Mouse (Mus musculus) heart, embryonic 16.5 days (tissue): ENCODE results near the gene Uchl1. TPM values are rescaled to one million over a fixed set of nuclear protein-coding genes. Genes with fewer than 3 reads are reported as not detected.
A peak's percentile ranks its signal among the peaks of the same experiment; 100 is the strongest.

Experiments used
- ATAC-seq: fragments of 200-750 bp; cut with Nextera tagmentation; replicated peaks from 2 replicates; pipeline ENCODE4 v1.8.0; 2017; ENCODE audit warnings: moderate number of reproducible peaks; ENCODE audit not compliant: insufficient read depth, low FRiP score; ENCODE audit errors: extremely low read depth
- H3K27ac ChIP-seq: fragments of 300-500 bp; sonication (generic); 2 replicates; pipeline ENCODE4 v1.5.1; 2014; ENCODE audit warnings: mild to moderate bottlenecking, low read length, control low read depth, moderate library complexity
- H3K27me3 ChIP-seq: fragments of 300-500 bp; sonication (generic); 2 replicates; pipeline ENCODE4 v1.6.1; 2014; ENCODE audit warnings: low read length, mixed read lengths; ENCODE audit not compliant: control insufficient read depth, insufficient read depth
- H3K36me3 ChIP-seq: fragments of 300-500 bp; sonication (generic); 2 replicates; pipeline ENCODE4 v1.6.1; 2014; ENCODE audit not compliant: control insufficient read depth, insufficient read depth
- H3K4me1 ChIP-seq: fragments of 300-500 bp; sonication (generic); 2 replicates; pipeline ENCODE4 v1.6.1; 2014; ENCODE audit warnings: low read length, mixed read lengths; ENCODE audit not compliant: control insufficient read depth, insufficient read depth
- H3K4me2 ChIP-seq: fragments of 300-500 bp; sonication (generic); 2 replicates; pipeline ENCODE4 v1.6.1; 2014; ENCODE audit warnings: low read depth, mild to moderate bottlenecking, control low read depth, low read length
- H3K4me3 ChIP-seq: fragments of 300-500 bp; sonication (generic); 2 replicates; pipeline ENCODE4 v1.5.1; 2014; ENCODE audit warnings: mild to moderate bottlenecking, control low read depth, low read length
- H3K9ac ChIP-seq: fragments of 300-500 bp; sonication (generic); 2 replicates; pipeline ENCODE4 v1.6.1; 2014; ENCODE audit warnings: low read length, control low read depth
- H3K9me3 ChIP-seq: fragments of 300-500 bp; sonication (generic); replicated peaks from 2 replicates; pipeline ENCODE4 v1.6.1; 2016; ENCODE audit warnings: low read length; ENCODE audit not compliant: control insufficient read depth
- WGBS: fragments of 180-500 bp; shearing (Covaris S2); extraction: QIAGEN DNeasy Blood & Tissue Kit; methylation state at CpG from one replicate; pipeline ENCODE4 v1.1.7; 2014; 5-methylcytosine and 5-hydroxymethylcytosine counted together
- polyA plus RNA-seq: library from polyadenylated mRNA; unstranded; fragments of >200 nt; fragmentation: Nextera tagmentation; extraction: Ambion mirVana; gene quantifications from 2 replicates; pipeline ENCODE4 v1.2.1, GENCODE M21; 2015

Gene Uchl1
- polyA plus RNA-seq, 1 experiment from 2014 or later: 76.8 TPM

- peaks cover 17% of the 10 kb centered on the region for H3K27me3 ChIP-seq
- no peaks in the 10 kb centered on the region for H3K9me3 ChIP-seq
- peak overlapping the region; percentile 59 for H3K4me3 ChIP-seq
- H3K36me3 ChIP-seq: no peaks in the 10 kb centered on the region
- H3K4me2 ChIP-seq: peak overlapping the region; percentile 91
- peak; percentile 56 for ATAC-seq
- H3K9ac ChIP-seq: peak overlapping the region; percentile 60
- H3K27ac ChIP-seq: no peak overlapping the region
- under 1% methylated on average over 50 of the region's 51 CpGs for WGBS
- H3K4me1 ChIP-seq: peaks cover 22% of the 10 kb centered on the region
Measured at GRCm38 (mm10) chr5:66676457-66677117, 696 bp downstream of the Uchl1 start.

- no peak overlapping the region for H3K4me3 ChIP-seq
- 81% methylated on average over 21 of the region's 21 CpGs for WGBS
Measured at GRCm38 (mm10) chr5:66677411-66678345, 1.8 kb downstream of the Uchl1 start.

GRCm38 (mm10) chr5:66679222-66679621 is 3.3 kb downstream of the Uchl1 start:
- no peak overlapping the region for H3K27ac ChIP-seq
- H3K4me2 ChIP-seq: no peak overlapping the region
- H3K27me3 ChIP-seq: peaks cover 17% of the 10 kb centered on the region
- peaks cover 8% of the 10 kb centered on the region; the same call in 1 of the 2 replicates for H3K36me3 ChIP-seq
- H3K4me1 ChIP-seq: peaks cover 28% of the 10 kb centered on the region
- 54% methylated on average over 10 of the region's 10 CpGs for WGBS
- H3K9ac ChIP-seq: no peak overlapping the region
- H3K4me3 ChIP-seq: no peak overlapping the region
- no peaks in the 10 kb centered on the region for H3K9me3 ChIP-seq
- ATAC-seq: no peak

More at GRCm38 (mm10) chr5:66677411-66678345, 1.8 kb downstream of the Uchl1 start:
- Histone ChIP-seq H3K9me3 (no peaks in the 10 kb centered on the region), H3K9ac (no peak overlapping the region), H3K36me3 (0 out of 2 replicates have a peak, but pooled peaks cover 2% of the 10 kb centered on the region), H3K27me3 (peaks cover 17% of the 10 kb centered on the region), H3K4me2 (peak overlapping the region; percentile 91; the same call in 1 of the 2 replicates), H3K4me1 (peaks cover 28% of the 10 kb centered on the region), H3K27ac (no peak overlapping the region)
- ATAC-seq: no peak

- H3K27ac ChIP-seq: no peak overlapping the region
- H3K36me3 ChIP-seq: peaks cover 8% of the 10 kb centered on the region; the same call in 1 of the 2 replicates
- no peak overlapping the region for H3K9ac ChIP-seq
- no peak overlapping the region for H3K4me2 ChIP-seq
- no peaks in the 10 kb centered on the region for H3K9me3 ChIP-seq
- H3K27me3 ChIP-seq: no peaks in the 10 kb centered on the region
- WGBS: 80% methylated on average over 2 of the region's 2 CpGs
- H3K4me1 ChIP-seq: peaks cover 9% of the 10 kb centered on the region
- no peak for ATAC-seq
- H3K4me3 ChIP-seq: no peak overlapping the region
Measured at GRCm38 (mm10) chr5:66685930-66686329, 10.0 kb downstream of the Uchl1 start.

- H3K36me3 ChIP-seq: peaks cover 8% of the 10 kb centered on the region; the same call in 1 of the 2 replicates
- no peak overlapping the region for H3K4me3 ChIP-seq
- peaks cover 2% of the 10 kb centered on the region; the same call in 1 of the 2 replicates for H3K4me1 ChIP-seq
- no peaks in the 10 kb centered on the region for H3K27me3 ChIP-seq
- no peak overlapping the region for H3K9ac ChIP-seq
- WGBS: 87% methylated on average over 13 of the region's 13 CpGs
- no peak overlapping the region for H3K4me2 ChIP-seq
- no peak overlapping the region for H3K27ac ChIP-seq
- H3K9me3 ChIP-seq: no peaks in the 10 kb centered on the region
- no peak for ATAC-seq
Measured at GRCm38 (mm10) chr5:66686863-66687262, 11.0 kb downstream of the Uchl1 start.

DNA sequence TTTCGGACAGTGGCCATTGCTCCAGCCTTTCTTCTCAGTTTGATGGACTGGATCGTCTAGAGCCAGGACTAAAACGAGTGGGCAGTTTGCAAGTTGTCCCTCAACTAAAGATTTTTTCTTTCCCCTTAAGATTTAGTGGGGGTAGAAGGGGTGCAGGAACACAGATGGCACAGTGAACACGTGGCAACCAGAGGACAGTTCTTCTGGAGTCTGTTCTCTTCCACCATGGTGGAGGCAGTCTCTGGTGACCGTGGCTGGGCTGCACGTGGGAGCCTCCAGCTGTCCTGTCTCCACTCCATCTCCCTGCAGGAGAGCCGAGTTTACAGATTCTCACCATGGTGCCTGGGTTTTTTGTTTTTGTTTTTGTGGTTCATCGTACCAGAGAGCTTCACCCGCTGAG is 11.8 kb downstream of the Uchl1 start:
- WGBS: 86% methylated on average over 9 of the region's 9 CpGs
- ATAC-seq: no peak
- H3K4me3 ChIP-seq: no peak overlapping the region
- no peak overlapping the region for H3K27ac ChIP-seq
- H3K36me3 ChIP-seq: peaks cover 7% of the 10 kb centered on the region; the same call in 1 of the 2 replicates
- no peaks in the 10 kb centered on the region for H3K9me3 ChIP-seq
- H3K4me2 ChIP-seq: no peak overlapping the region
- H3K27me3 ChIP-seq: no peaks in the 10 kb centered on the region
- no peaks in the 10 kb centered on the region for H3K4me1 ChIP-seq
- no peak overlapping the region for H3K9ac ChIP-seq

DNA sequence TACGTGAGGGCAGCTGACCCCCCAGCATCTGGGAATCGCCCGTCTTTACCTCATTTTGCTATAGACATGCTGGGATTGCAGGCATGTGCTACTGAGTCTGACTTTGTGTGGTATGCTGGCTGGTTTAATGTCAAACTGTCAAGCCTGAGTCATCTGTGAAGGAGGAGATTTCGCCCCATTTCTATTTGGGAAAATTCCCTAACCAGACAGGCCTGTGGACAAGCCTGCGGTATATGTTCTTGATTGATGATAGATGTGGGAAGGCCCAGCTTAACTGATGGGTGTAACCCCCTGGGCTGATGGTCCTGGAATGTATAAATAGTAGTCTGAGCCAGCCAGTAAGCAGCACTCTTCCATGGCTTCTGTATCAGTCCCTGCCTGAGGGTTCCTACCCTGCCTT is 12.4 kb downstream of the Uchl1 start:
- no peaks in the 10 kb centered on the region for H3K27me3 ChIP-seq
- H3K9me3 ChIP-seq: no peaks in the 10 kb centered on the region
- no peak overlapping the region for H3K27ac ChIP-seq
- H3K4me3 ChIP-seq: no peak overlapping the region
- H3K4me2 ChIP-seq: no peak overlapping the region
- no peaks in the 10 kb centered on the region for H3K4me1 ChIP-seq
- peaks cover 3% of the 10 kb centered on the region; the same call in 1 of the 2 replicates for H3K36me3 ChIP-seq
- no peak overlapping the region for H3K9ac ChIP-seq
- WGBS: 93% methylated on average over 5 of the region's 5 CpGs
- ATAC-seq: no peak

DNA sequence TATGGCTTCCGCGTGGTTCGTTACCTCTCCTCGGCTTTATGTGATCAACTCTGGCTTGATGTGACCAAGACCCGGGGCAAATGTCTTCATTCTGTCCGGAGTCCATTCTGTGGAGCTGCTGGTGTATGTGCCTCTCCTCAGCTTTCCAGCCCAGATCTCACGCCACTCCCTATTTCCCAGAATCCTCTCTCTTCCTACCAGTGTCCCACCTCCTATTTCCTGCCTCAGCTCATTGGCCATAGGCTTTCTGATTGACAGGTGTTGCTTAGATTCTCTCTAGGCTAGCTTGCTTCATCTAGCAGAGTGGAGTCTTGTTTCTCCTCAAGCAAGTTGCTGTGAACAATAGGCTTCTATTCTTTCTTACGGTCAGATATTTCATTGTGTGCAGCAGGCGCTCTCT is 13.9 kb downstream of the Uchl1 start:
- no peaks in the 10 kb centered on the region for H3K36me3 ChIP-seq
- no peak overlapping the region for H3K4me2 ChIP-seq
- H3K4me3 ChIP-seq: no peak overlapping the region
- no peak overlapping the region for H3K9ac ChIP-seq
- no peaks in the 10 kb centered on the region for H3K4me1 ChIP-seq
- no peaks in the 10 kb centered on the region for H3K27me3 ChIP-seq
- 83% methylated on average over 9 of the region's 9 CpGs for WGBS
- no peak; the same call in 1 of the 2 replicates for ATAC-seq
- H3K9me3 ChIP-seq: no peaks in the 10 kb centered on the region
- H3K27ac ChIP-seq: no peak overlapping the region

DNA sequence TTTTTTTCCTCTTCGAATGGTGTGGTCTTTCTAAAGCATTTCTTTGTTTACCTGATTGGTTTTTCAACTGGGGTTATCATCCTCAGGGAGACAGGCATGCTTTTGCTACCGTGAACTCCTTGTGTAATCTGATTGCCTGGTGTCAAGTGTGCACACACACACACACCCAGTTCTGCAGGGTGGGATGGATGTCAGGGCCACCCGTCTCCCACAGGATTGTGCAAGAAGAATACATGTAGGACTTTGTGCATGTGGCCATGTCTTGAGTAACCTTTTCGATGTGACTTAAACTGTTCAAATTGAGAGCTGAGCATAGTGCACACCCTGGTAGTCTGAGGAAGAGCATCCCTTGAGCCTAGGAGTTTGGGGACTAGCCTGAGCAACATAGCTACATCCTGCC is 17.3 kb downstream of the Uchl1 start:
- H3K36me3 ChIP-seq: no peaks in the 10 kb centered on the region
- no peak overlapping the region for H3K4me3 ChIP-seq
- no peak overlapping the region for H3K9ac ChIP-seq
- H3K27ac ChIP-seq: no peak overlapping the region
- H3K9me3 ChIP-seq: peaks cover 3% of the 10 kb centered on the region; the same call in 1 of the 2 replicates
- 0 out of 2 replicates have a peak, but pooled peaks cover 2% of the 10 kb centered on the region for H3K27me3 ChIP-seq
- no peaks in the 10 kb centered on the region for H3K4me1 ChIP-seq
- H3K4me2 ChIP-seq: no peak overlapping the region
- WGBS: 73% methylated on average over 4 of the region's 4 CpGs
- ATAC-seq: no peak
